Mouse (Mus musculus): ENCODE data around the gene Tmem192. TPM values are rescaled to one million over a fixed set of nuclear protein-coding genes. Genes with fewer than 3 reads are reported as not detected.
"Not testable (repeated sequence)": the region's sequence is repeated elsewhere in the genome, so short reads cannot be mapped to it uniquely, and the experiment has no call there.

The Tmem192 gene
- polyA plus RNA-seq, 1 experiment from 2014 or later: 34.8 TPM

GRCm38 (mm10) chr8:64962836-64963235, 15.9 kb downstream of the Tmem192 start:
- Histone ChIP-seq H3K27me3 (ENCODE audit: control insufficient read depth, insufficient read depth, low read length) (no peaks in the 10 kb centered on the region), H3K9me3 (ENCODE audit: control insufficient read depth, low read length) (no peaks in the 10 kb centered on the region), H3K4me1 (ENCODE audit: control insufficient read depth in 2 of 2, insufficient read depth in 2 of 2, low read length in 2 of 2) (no peaks in the 10 kb centered on the region), H3K9ac (ENCODE audit: low read length) (no peak overlapping the region), H3K4me2 (ENCODE audit: low read length) (no peak overlapping the region), H3K4me3 (ENCODE audit: control insufficient read depth in 1 of 2, insufficient read depth in 1 of 2, low read depth in 1 of 2, low read length in 2 of 2) (no peak overlapping the region), H3K27ac (replicated peaks in 1 of 2; ENCODE audit: control insufficient read depth in 1 of 2, insufficient read depth in 1 of 2, low read depth in 2 of 2, low read length in 2 of 2) (no peak overlapping the region), H3K36me3 (ENCODE audit: control insufficient read depth, insufficient read depth, low read length) (peaks cover 52% of the 10 kb centered on the region)
- no peak for ATAC-seq (ENCODE audit: insufficient number of reproducible peaks, insufficient read depth, low FRiP score, low read depth)

- H3K9ac ChIP-seq (ENCODE audit: low read length): no peak overlapping the region
- H3K4me2 ChIP-seq (ENCODE audit: low read length): no peak overlapping the region
- no peak overlapping the region for H3K27ac ChIP-seq (replicated peaks in 1 of 2; ENCODE audit: control insufficient read depth in 1 of 2, insufficient read depth in 1 of 2, low read depth in 2 of 2, low read length in 2 of 2)
- no peaks in the 10 kb centered on the region for H3K9me3 ChIP-seq (ENCODE audit: control insufficient read depth, low read length)
- 71% methylated on average over 20 of the region's 20 CpGs for WGBS
- no peaks in the 10 kb centered on the region for H3K27me3 ChIP-seq (ENCODE audit: control insufficient read depth, insufficient read depth, low read length)
- no peaks in the 10 kb centered on the region for H3K36me3 ChIP-seq (ENCODE audit: control insufficient read depth, insufficient read depth, low read length)
- no peak overlapping the region for H3K4me3 ChIP-seq (ENCODE audit: control insufficient read depth in 1 of 2, insufficient read depth in 1 of 2, low read depth in 1 of 2, low read length in 2 of 2)
- no peaks in the 10 kb centered on the region for H3K4me1 ChIP-seq (ENCODE audit: control insufficient read depth in 2 of 2, insufficient read depth in 2 of 2, low read length in 2 of 2)
- ATAC-seq (ENCODE audit: insufficient number of reproducible peaks, insufficient read depth, low FRiP score, low read depth): no peak
Measured at GRCm38 (mm10) chr8:64983150-64983897, 36.3 kb downstream of the Tmem192 start.

- Histone ChIP-seq H3K9ac (ENCODE audit: low read length) (no peak within 1 kb of the TSS), H3K4me2 (ENCODE audit: low read length) (no peak within 1 kb of the TSS), H3K27ac (replicated peaks in 1 of 2; ENCODE audit: control insufficient read depth in 1 of 2, insufficient read depth in 1 of 2, low read depth in 2 of 2, low read length in 2 of 2) (no peak within 1 kb of the TSS), H3K36me3 (ENCODE audit: control insufficient read depth, insufficient read depth, low read length) (no peaks in the 10 kb centered on the region), H3K27me3 (ENCODE audit: control insufficient read depth, insufficient read depth, low read length) (no peaks in the 10 kb centered on the region), H3K4me1 (ENCODE audit: control insufficient read depth in 2 of 2, insufficient read depth in 2 of 2, low read length in 2 of 2) (no peaks in the 10 kb centered on the region), H3K4me3 (ENCODE audit: control insufficient read depth in 1 of 2, insufficient read depth in 1 of 2, low read depth in 1 of 2, low read length in 2 of 2) (no peak within 1 kb of the TSS), H3K9me3 (ENCODE audit: control insufficient read depth, low read length) (0 out of 2 replicates have a peak, but pooled peaks cover 3% of the 10 kb centered on the region)
- 87% methylated on average over 4 of the region's 4 CpGs for WGBS
- no peak for ATAC-seq (ENCODE audit: insufficient number of reproducible peaks, insufficient read depth, low FRiP score, low read depth)
Measured at GRCm38 (mm10) chr8:64987731-64988130, 40.7 kb downstream of the Tmem192 start, which contains the start of gene Trim75. Trim75 (minus strand) TSS chr8:64987831.

GRCm38 (mm10) chr8:64998806-64999365, 51.9 kb downstream of the Tmem192 start:
- H3K4me1 ChIP-seq (ENCODE audit: control insufficient read depth in 2 of 2, insufficient read depth in 2 of 2, low read length in 2 of 2): no peaks in the 10 kb centered on the region
- WGBS: 78% methylated on average over 4 of the region's 4 CpGs
- no peak for ATAC-seq (ENCODE audit: insufficient number of reproducible peaks, insufficient read depth, low FRiP score, low read depth)
- H3K4me2 ChIP-seq (ENCODE audit: low read length): no peak overlapping the region
- no peak overlapping the region for H3K4me3 ChIP-seq (ENCODE audit: control insufficient read depth in 1 of 2, insufficient read depth in 1 of 2, low read depth in 1 of 2, low read length in 2 of 2)
- H3K27ac ChIP-seq (replicated peaks in 1 of 2; ENCODE audit: control insufficient read depth in 1 of 2, insufficient read depth in 1 of 2, low read depth in 2 of 2, low read length in 2 of 2): no peak overlapping the region
- H3K27me3 ChIP-seq (ENCODE audit: control insufficient read depth, insufficient read depth, low read length): no peaks in the 10 kb centered on the region
- H3K36me3 ChIP-seq (ENCODE audit: control insufficient read depth, insufficient read depth, low read length): no peaks in the 10 kb centered on the region
- no peaks in the 10 kb centered on the region for H3K9me3 ChIP-seq (ENCODE audit: control insufficient read depth, low read length)
- no peak overlapping the region for H3K9ac ChIP-seq (ENCODE audit: low read length)

GRCm38 (mm10) chr8:65007616-65008015, 60.6 kb downstream of the Tmem192 start:
- not testable (repeated sequence) for H3K9ac ChIP-seq (ENCODE audit: low read length); H3K36me3 ChIP-seq (ENCODE audit: control insufficient read depth, insufficient read depth, low read length); H3K4me3 ChIP-seq (ENCODE audit: control insufficient read depth in 1 of 2, insufficient read depth in 1 of 2, low read depth in 1 of 2, low read length in 2 of 2); ATAC-seq (ENCODE audit: insufficient number of reproducible peaks, insufficient read depth, low FRiP score, low read depth); H3K9me3 ChIP-seq (ENCODE audit: control insufficient read depth, low read length); H3K27me3 ChIP-seq (ENCODE audit: control insufficient read depth, insufficient read depth, low read length); H3K4me2 ChIP-seq (ENCODE audit: low read length); H3K4me1 ChIP-seq (ENCODE audit: control insufficient read depth in 2 of 2, insufficient read depth in 2 of 2, low read length in 2 of 2); H3K27ac ChIP-seq (replicated peaks in 1 of 2; ENCODE audit: control insufficient read depth in 1 of 2, insufficient read depth in 1 of 2, low read depth in 2 of 2, low read length in 2 of 2)
- 77% methylated on average over 6 of the region's 6 CpGs for WGBS

GRCm38 (mm10) chr8:65018423-65018822, 71.4 kb downstream of the Tmem192 start, which contains the start of the genes Trim61 and Trim60:
Trim61 (minus strand) TSS chr8:65018523.
Trim60 (minus strand) TSS chr8:65018584.
- 84% methylated on average over 8 of the region's 8 CpGs for WGBS
- ATAC-seq (ENCODE audit: insufficient number of reproducible peaks, insufficient read depth, low FRiP score, low read depth): no peak
- Histone ChIP-seq H3K27me3 (ENCODE audit: control insufficient read depth, insufficient read depth, low read length) (no peaks in the 10 kb centered on the region), H3K9ac (ENCODE audit: low read length) (no peak within 1 kb of the TSS), H3K36me3 (ENCODE audit: control insufficient read depth, insufficient read depth, low read length) (no peaks in the 10 kb centered on the region), H3K4me2 (ENCODE audit: low read length) (no peak within 1 kb of the TSS), H3K4me3 (ENCODE audit: control insufficient read depth in 1 of 2, insufficient read depth in 1 of 2, low read depth in 1 of 2, low read length in 2 of 2) (no peak within 1 kb of the TSS), H3K9me3 (ENCODE audit: control insufficient read depth, low read length) (no peaks in the 10 kb centered on the region), H3K4me1 (ENCODE audit: control insufficient read depth in 2 of 2, insufficient read depth in 2 of 2, low read length in 2 of 2) (no peaks in the 10 kb centered on the region), H3K27ac (replicated peaks in 1 of 2; ENCODE audit: control insufficient read depth in 1 of 2, insufficient read depth in 1 of 2, low read depth in 2 of 2, low read length in 2 of 2) (no peak within 1 kb of the TSS)
